Mouse (Mus musculus): ENCODE data around the gene Hs2st1. TPM values are rescaled to one million over a fixed set of nuclear protein-coding genes. Genes with fewer than 3 reads are reported as not detected.
A peak's percentile ranks its signal among the peaks of the same experiment; 100 is the strongest.

The Hs2st1 gene
- total RNA-seq, 2 experiments from 2014 or later, result 49.4 to 52.5 TPM

DNA sequence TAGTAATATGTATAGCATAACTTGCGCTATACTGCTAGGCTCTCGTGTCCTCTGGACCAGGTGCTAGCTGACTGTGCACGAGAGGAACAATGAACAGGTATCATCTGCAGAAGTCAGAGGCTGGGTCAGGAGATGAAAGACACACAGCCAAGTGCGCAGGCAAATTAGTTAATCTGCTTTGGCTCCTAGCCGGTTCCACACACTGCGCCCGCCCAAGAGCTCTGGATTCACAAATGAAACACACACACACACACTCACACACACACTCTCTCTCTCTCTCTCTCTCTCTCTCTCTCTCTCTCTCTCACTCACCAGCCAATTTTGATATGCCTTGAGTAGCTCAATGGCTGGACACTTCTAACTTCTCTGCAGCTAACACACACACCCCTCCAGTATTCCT lies 42.1 kb downstream of the Hs2st1 start:
- DNase-seq (ENCODE audit: low spot score in 2 of 2), result no peak
- intact Hi-C loops (cut with DNase I), result no loop called here

DNA sequence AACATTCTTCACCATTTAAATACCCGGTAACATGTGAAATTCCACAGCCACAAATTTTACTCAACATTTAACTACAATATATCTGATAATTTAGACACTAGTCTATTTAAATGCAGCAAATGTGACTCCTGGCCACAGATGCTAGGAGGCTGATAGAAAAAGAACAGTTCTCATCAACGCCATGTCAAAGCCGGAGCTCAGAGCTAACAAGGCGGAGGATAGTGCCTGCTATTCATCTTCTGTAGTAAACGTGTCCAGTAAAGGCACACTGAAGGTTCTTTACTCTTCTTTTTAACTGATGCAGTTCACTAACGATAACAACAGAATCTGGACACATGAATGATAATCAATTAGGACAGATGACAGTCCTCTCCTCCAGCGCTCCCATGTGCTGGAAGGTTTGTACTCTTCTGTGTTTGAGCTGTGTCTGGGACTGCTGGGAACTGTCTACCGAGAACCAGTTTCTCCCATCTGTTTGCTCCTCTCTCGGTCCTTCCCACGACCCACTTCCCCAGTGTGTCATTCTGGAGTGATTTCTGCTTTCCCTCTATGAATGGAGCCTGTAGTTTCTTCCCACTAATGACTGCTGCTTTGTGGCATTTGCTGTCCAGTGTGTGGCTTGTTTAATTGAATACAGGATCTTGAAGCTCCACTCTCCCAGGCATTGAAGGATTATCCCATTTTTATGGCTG lies 50.3 kb downstream of the Hs2st1 start:
- DNase-seq (ENCODE audit: low spot score in 2 of 2), result peak in 1 of 2 experiments; percentile 49
- intact Hi-C loops (cut with DNase I), result no loop called here

DNA sequence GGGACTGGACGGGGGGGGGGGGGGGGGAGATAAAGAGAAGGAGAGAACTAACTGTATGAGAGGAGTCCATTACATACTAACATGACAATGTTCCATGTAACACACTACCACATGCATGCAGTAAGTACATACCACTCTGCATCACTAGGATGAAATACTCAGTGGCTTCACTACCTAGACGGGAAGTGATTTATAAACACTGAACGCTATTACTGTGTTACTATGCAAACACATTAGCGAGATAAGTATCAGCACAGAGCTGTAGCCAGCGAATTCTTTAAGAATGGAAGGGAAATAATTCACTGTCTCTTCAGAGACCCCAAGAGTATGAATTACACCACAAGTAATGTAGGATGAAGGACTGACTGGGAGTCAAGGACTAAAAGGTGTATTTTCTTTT lies 51.1 kb downstream of the Hs2st1 start:
- intact Hi-C loops (cut with DNase I), result no loop called here
- no peak for DNase-seq (ENCODE audit: low spot score in 2 of 2)

DNA sequence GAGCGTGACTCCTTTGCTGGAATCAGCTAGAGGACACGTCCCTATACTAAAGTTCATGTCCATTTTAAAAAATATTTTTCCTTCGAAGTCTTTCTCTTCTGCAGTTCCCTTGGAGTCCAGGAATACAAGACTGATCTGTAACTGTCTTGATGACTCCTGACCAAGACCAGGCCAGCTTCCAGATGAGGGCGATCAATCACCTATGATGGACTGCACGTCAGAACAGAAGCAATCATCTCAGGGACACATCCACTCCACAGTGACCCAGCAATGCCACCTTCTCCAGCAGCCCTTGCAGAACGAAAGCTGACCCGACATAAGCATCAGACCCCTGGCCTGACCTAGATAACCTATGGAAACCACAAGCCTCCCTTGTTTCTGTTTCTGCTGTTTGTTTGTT lies 54.7 kb downstream of the Hs2st1 start:
- intact Hi-C loops (cut with DNase I), result no loop called here
- no peak for DNase-seq (ENCODE audit: low spot score in 2 of 2)

DNA sequence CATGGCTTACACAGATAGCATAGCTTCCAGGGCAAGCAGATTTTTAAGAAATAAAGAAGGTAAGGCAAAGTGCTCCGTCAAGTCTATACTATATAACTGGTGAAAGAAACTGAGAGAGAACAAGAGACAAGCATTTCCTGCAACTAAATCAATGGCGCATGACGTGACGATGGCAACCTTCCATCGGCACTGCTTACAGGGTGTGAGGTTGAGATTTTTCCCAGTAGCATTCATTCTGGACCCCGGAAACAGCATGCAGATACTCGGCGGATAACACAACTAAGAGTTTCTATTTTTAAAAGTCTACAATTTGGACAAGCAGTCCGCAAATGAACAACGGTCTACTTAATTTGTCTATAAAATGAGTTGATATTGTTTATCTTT lies 55.9 kb downstream of the Hs2st1 start:
- no peak for DNase-seq (ENCODE audit: low spot score in 2 of 2)
- intact Hi-C loops (cut with DNase I), result no loop called here

DNA sequence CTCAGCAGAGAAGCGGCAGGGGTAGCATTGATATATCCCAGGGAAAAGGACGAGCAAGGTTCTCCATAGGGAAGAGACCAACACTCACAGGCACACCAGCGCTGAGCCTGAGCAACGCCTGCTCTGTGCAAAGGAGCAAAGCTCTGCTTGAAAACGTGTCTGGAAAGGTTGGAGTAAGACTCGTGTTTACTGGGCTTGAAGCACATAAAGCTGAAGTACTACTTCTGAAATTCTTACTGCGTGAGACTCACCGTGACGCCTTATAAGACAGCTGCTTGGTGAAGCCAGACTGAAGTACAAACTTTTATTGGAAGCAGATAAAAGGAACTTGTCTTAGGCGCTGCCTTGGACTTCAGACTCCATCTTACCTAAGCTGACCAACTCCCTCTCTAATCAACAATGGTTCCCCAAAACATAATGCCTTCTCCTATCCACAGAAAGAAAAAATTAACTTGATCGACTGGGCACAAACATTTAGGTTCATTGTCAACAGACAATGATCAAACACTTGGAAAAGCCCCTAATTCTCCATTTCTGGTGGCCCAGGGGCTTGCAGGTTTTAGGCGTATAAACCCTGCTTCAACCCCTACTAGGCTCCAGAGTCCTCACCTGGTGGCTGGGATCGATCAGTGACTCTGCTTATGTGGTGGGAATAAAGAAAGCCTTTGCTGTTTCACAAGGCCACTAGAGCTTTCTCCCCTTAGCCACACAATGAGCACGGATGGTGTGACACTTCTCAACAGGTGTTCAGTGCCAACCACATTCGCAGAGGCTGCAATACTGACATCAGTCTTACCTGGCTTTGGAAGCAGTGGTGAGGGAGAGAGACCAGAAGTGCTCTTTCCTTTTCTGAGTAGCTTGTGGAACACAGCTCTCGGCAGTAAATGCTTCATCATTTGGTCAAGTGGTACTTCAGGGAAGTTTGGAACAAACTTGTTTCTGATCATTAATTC lies 56.5 kb downstream of the Hs2st1 start:
- DNase-seq (ENCODE audit: low spot score in 2 of 2), result no peak
- intact Hi-C loops (cut with DNase I), result no loop called here

DNA sequence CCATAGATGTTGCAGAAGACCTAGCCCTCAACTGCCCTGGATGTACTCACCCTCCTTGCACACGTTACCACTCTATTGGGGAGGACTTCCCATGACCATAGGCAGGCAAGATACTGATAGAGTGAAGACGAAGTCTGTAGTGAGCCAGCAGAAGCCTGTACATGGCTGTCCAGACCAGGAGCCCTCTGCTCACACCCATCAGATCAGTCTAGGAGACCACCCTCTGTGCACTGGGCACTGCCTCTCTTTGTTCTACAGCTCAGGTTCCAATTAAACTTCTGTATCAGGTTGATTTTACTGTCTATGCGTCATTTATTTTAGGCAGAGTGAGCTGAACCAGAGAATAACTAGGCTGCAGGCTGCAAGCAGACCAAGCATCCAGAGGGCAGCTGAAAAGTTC lies 59.3 kb downstream of the Hs2st1 start:
- intact Hi-C loops (cut with DNase I), result no loop called here

DNA sequence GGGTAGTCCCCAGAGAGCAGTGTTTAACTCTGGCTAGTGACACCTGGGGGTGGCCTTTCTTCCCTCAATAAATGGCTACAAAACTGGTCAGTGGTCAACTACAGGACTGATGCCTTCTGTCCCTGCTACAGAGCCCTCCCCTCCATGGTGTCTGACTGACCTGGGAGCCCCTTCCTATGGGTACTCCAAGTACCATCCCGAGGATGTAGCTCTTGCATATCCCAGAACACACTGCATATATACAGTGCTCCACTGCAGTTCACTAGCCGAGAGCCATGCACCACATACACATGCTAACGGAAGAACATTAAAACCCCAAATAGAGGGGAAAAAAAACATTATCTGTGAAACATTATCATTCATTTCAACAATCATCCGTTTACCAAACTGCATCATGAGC lies 61.6 kb downstream of the Hs2st1 start:
- intact Hi-C loops (cut with DNase I), result no loop called here
- DNase-seq (ENCODE audit: low spot score in 2 of 2), result no peak

More for the DNA sequence above, 59.3 kb downstream of the Hs2st1 start:
- DNase-seq (ENCODE audit: low spot score in 2 of 2), result no peak

DNA sequence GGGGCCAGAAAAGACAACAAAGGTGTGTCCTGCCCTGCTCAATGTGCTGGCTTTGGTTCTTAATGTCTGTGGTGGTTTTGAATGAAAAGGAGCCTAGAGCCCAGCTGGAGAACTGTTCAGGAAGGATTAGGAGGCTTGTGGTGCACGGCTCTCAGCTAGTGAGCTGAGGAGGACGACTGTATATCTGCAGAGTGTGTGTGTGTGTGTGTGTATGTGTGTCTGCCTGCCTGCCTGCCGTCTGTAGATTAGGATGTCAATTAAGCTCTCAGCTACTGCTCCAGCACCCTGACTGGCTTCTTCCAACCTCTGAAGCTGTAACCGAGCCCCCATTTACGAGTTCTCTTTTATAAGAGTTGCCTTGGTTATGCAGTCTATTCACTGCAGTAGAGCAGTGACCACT lies 62.1 kb downstream of the Hs2st1 start:
- intact Hi-C loops (cut with DNase I), result no loop called here
- DNase-seq (ENCODE audit: low spot score in 2 of 2), result no peak

DNA sequence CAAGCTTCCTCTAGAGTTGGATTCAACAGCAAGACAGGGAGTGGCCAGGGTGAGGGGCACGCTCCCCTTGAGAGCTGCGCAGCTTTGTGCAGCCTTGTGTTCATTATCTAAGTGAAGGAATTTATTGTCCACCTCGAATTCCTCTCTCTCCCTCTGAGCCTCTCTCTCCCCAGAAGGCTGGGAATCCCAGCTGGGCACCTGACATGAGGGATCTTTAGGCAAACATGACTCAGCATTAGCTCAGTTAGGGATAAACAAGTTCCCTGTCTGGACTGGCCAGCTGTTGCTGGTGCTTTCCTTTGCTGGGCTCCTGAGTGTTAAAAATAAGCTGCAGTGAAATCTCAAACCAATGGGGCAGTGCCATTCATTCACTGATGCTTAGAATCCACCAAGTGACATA lies 63.8 kb downstream of the Hs2st1 start:
- intact Hi-C loops (cut with DNase I), result no loop called here
- DNase-seq (ENCODE audit: low spot score in 2 of 2), result no peak

DNA sequence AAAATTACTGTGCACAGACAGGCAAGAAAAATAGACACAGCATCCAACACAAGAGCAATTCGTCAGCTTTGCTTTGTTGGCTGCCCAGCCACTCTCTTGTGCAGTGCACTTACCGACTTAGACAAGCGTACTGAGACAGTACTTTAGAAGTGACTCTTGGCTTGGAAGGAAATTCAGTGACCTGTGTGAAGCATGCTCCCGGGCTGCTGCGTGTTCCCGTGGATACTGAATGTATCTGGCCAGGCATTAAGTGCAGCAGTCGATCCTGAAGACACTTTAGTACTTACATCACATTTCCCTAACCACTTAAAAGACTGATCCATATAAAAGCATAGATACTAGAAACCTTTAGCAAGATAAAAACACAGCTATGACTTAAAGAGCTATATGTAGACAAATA lies 68.1 kb downstream of the Hs2st1 start:
- DNase-seq (ENCODE audit: low spot score in 2 of 2), result no peak

DNA sequence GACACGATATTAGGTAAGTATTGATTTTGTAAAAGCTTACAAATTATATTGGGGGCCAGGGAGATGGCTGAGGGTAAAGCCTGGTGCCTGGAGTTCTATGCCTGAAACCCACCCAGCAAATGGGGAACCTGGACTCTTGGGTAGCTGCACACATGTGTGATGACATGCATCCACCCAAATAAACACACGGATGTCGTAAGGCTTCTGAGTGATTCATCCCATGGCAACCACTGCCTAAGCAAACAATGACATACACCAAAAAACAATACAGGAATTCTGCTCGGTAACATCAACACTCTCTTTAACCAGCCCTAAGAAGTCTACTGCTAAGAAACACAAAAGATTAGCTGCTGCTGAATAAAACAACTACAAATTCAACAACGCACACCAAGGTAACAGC lies 73.2 kb downstream of the Hs2st1 start:
- DNase-seq (ENCODE audit: low spot score in 2 of 2), result no peak
- intact Hi-C loops (cut with DNase I), result no loop called here

More for the DNA sequence above, 68.1 kb downstream of the Hs2st1 start:
- intact Hi-C loops (cut with DNase I), result no loop called here

DNA sequence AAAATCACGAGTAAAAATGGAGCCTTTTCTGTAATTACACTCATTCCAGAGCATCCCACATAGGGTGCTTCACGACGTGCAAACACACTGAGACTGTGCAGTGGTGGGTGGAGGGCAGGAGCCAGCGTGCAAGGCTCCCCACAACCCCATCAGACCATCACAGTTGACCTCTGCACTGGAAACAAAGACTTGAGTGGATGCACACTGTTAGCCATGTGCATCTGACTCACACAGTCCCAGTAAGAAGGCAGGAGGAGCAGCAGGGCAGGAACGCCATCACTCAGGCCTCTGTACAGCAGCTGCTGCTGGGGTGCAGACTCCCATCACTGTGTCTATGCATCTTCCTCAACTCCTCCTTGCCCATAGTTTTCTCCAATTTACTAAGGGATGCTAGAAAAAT lies 75.1 kb downstream of the Hs2st1 start:
- DNase-seq (ENCODE audit: low spot score in 2 of 2), result no peak
- intact Hi-C loops (cut with DNase I), result no loop called here

DNA sequence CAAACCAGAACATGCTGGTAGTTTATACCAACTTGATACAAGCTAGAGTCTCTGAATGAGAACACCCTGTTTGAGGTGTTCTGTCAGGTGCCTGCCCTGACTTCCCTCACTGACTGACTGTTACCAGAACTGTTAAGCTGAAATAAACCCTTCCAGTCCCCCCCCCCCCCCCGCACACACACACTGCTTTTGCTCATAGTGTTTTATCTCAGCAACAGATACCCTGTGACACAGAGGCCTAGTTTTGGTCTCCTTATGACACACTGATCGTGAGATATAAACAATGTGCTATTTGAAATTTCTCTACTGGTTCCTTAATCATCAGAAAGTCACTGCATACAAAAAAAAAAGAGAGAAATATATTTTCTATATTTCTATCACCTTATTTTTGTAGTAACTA lies 81.2 kb downstream of the Hs2st1 start:
- DNase-seq (ENCODE audit: low spot score in 2 of 2), result no peak

DNA sequence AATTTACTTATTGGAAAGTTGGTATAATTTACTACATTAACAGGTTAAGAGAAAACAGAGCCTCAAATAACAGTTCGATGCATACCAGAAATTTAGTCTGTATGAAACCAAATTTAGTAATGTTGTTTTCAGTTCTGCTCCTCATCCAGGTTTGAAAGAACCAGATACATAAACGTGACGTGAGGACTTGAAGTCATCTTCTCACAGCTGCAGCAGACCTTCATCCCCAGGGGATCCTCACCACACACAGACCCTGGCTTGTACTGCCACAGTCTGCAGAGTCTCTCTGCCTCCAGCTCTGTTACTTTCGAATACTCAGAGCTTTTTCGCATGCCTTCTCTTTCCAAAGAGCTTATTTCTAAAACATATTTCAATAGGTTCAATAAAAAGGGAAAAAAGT lies 89.4 kb downstream of the Hs2st1 start:
- intact Hi-C loops (cut with DNase I), result no loop called here
- DNase-seq (ENCODE audit: low spot score in 2 of 2), result no peak

More for the DNA sequence above, 81.2 kb downstream of the Hs2st1 start:
- intact Hi-C loops (cut with DNase I), result no loop called here

DNA sequence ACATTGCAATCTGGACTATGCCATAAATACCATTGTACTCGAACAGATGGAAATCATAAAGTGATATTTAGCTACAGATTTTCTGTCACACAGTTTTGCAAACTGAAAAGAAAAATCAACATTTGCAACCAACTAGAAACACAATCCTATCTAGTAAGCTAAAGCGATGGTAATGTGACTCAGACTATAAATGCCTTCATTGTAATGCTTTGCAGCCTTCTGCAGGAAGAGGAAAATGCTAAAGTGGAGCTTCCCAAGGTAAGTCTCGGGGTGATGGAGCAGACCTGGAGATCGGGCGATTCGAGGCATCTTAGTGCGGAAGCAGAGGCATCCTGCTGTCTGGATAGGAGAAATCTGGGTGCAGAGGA lies 91.6 kb downstream of the Hs2st1 start:
- intact Hi-C loops (cut with DNase I), result no loop called here
- no peak for DNase-seq (ENCODE audit: low spot score in 2 of 2)

DNA sequence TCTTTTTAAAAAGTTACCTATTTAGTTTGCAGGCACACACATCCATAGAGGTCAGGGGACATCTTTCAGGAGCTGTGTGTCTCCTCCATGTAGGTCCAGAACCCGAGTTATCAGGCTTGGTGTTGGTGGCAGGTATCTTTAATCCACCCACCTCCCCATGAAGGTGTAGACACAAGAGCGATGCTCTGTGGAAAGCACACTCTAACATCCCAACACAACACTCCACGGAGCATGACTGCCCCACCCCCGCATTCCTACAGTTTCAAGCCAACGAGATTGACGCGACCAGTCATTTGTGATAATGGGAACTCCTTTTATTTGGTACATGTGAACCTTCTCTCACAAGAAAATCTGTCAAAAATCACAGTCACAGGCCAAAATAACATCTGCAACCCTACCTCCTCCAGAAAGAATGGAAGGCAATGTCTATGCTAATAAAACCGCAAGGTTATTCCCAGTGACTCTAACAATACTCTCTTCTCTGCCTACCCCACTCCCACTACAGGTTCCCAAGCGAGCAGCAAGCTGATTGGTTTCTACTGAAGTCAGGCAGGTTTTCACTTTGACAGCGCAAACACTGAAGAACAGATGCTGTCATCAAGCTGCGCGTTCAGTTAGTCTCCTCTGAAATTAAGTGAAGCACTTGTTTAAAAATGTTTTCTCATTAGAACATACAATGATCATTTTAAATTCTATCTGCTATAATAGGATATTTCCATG lies 92.1 kb downstream of the Hs2st1 start:
- intact Hi-C loops (cut with DNase I), result no loop called here
- DNase-seq (ENCODE audit: low spot score in 2 of 2), result peak; percentile 39 to 44

DNA sequence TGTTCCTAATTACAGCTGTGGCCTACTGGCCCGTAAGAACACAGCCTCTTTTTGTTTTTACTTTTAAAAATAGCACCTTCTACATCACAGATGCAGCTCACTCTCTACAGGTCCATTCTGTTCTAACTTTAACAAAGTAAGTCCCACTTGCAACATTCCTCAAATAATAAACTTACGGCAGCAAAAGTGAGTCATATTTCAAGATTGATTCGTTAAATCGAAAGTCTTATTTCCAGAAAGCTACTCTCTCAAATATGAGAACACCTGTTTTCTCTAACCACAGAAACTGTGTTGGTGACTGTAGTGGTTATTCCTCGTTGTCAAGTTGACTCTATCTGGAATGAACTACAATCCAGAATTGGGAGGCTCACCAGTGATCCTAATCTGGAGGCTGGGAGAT lies 94.1 kb downstream of the Hs2st1 start:
- intact Hi-C loops (cut with DNase I), result no loop called here
- no peak for DNase-seq (ENCODE audit: low spot score in 2 of 2)

DNA sequence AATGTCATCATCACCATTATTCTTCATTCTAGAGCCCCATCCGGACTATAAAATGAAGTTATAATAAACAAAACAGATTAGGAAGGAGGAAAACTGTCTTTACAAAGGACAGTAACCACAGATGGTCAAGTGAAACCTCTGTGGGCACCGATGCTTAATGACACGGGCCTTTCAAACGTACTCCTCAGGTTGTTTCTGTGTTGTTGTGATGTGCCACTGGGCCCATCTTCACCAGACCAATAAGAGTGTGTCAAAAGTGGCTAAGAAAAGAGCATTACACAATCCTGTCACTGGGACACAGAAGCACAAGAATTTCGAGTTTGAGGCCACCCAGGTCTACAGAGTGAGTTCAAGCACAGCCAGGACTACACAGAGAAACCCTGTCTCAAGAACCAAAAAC lies 95.3 kb downstream of the Hs2st1 start:
- intact Hi-C loops (cut with DNase I), result no loop called here
- no peak for DNase-seq (ENCODE audit: low spot score in 2 of 2)

DNA sequence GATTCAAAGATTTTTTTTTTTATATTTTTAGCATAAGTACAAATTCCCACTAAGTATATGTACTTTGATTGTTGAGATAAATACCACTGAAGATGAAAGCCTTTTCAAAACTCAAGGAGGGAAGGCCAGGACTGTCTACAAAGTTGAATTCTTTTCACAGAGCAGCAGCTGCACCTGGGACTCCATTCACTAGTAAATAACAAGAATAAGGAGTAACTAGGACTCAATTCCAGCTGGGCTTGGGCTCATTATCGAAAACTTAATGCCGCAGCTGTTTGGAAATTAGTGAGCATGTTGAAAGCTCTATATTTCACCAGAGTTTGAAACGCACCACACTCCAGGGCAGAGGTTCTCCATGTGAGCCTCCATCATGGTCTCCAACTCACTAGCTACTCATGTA lies 98.0 kb downstream of the Hs2st1 start:
- DNase-seq (ENCODE audit: low spot score in 2 of 2), result no peak

DNA sequence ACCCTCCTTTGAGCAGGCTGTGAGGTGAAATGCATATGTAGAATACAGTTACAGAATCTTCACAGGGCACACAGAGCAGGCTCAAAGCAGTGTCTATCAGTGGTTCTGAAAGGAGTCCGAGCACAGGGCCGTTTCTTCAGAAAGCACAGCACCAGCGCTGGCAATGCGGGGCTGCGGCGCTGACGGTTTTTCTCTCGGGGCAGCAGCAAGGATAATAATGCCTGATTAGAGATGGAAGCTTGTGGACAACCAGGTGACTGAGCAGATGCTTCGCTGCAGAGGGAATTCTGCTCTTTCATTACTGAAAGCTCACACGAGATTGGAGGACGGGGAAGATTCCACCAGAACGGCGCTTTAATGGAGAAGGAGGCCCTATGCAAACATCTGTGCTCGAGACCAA lies 99.1 kb downstream of the Hs2st1 start:
- intact Hi-C loops (cut with DNase I), result no loop called here
- DNase-seq (ENCODE audit: low spot score in 2 of 2), result no peak

More for the DNA sequence above, 98.0 kb downstream of the Hs2st1 start:
- intact Hi-C loops (cut with DNase I), result no loop called here

Measured in left cerebral cortex, postnatal 25 days (tissue).